Mouse (Mus musculus): ENCODE results near the gene Acsl1. TPM values are rescaled to one million over a fixed set of nuclear protein-coding genes. Genes with fewer than 3 reads are reported as not detected.

Acsl1 gene
- polyA plus RNA-seq, 1 experiment from 2014 or later, result 15.7 TPM

- WGBS, result 75% methylated on average over 14 of the region's 14 CpGs
These were observed 37.9 kb downstream of the Acsl1 start for GRCm38 (mm10) chr8:46508488-46509395.

GRCm38 (mm10) chr8:46509474-46509873 is 38.6 kb downstream of the Acsl1 start:
- ATAC-seq (ENCODE audit: insufficient read depth), result no peak
- 91% methylated on average over 3 of the region's 3 CpGs for WGBS

More at GRCm38 (mm10) chr8:46508488-46509395, 37.9 kb downstream of the Acsl1 start:
- Histone ChIP-seq H3K4me1 (ENCODE audit: insufficient read depth) (0 out of 2 replicates have a peak, but pooled peaks cover 3% of the 10 kb centered on the region), H3K27me3 (ENCODE audit: insufficient read depth, low read length) (no peaks in the 10 kb centered on the region), H3K9ac (no peak overlapping the region), H3K4me3 (ENCODE audit: low read depth, low read length) (no peak overlapping the region), H3K27ac (ENCODE audit: low read depth) (no peak overlapping the region), H3K4me2 (no peak overlapping the region), H3K36me3 (ENCODE audit: insufficient read depth) (no peaks in the 10 kb centered on the region), H3K9me3 (ENCODE audit: low read depth, low read length) (no peaks in the 10 kb centered on the region)
- DNase-seq, result no peak
- ATAC-seq (ENCODE audit: insufficient read depth), result no peak
- TF ChIP-seq CTCF (IDR thresholded peaks at IDR 0.05; ENCODE audit: low read depth), result no peak

GRCm38 (mm10) chr8:46511336-46511735 is 40.5 kb downstream of the Acsl1 start:
- Histone ChIP-seq H3K9me3 (ENCODE audit: low read depth, low read length) (no peaks in the 10 kb centered on the region), H3K4me1 (ENCODE audit: insufficient read depth) (no peaks in the 10 kb centered on the region), H3K27ac (ENCODE audit: low read depth) (no peak overlapping the region), H3K9ac (no peak overlapping the region), H3K4me2 (no peak overlapping the region), H3K27me3 (ENCODE audit: insufficient read depth, low read length) (no peaks in the 10 kb centered on the region), H3K4me3 (ENCODE audit: low read depth, low read length) (no peak overlapping the region), H3K36me3 (ENCODE audit: insufficient read depth) (no peaks in the 10 kb centered on the region)
- WGBS, result 78% methylated on average over 9 of the region's 9 CpGs
- no peak for DNase-seq
- TF ChIP-seq CTCF (IDR thresholded peaks at IDR 0.05; ENCODE audit: low read depth), result no peak
- no peak for ATAC-seq (ENCODE audit: insufficient read depth)

More at GRCm38 (mm10) chr8:46509474-46509873, 38.6 kb downstream of the Acsl1 start:
- no peak overlapping the region for H3K4me3 ChIP-seq (ENCODE audit: low read depth, low read length)
- H3K9ac ChIP-seq, result no peak overlapping the region
- no peaks in the 10 kb centered on the region for H3K36me3 ChIP-seq (ENCODE audit: insufficient read depth)
- H3K27me3 ChIP-seq (ENCODE audit: insufficient read depth, low read length), result no peaks in the 10 kb centered on the region
- H3K4me2 ChIP-seq, result no peak overlapping the region
- no peak for TF ChIP-seq CTCF (IDR thresholded peaks at IDR 0.05; ENCODE audit: low read depth)
- H3K27ac ChIP-seq (ENCODE audit: low read depth), result no peak overlapping the region
- no peak for DNase-seq
- H3K9me3 ChIP-seq (ENCODE audit: low read depth, low read length), result no peaks in the 10 kb centered on the region
- H3K4me1 ChIP-seq (ENCODE audit: insufficient read depth), result 0 out of 2 replicates have a peak, but pooled peaks cover 2% of the 10 kb centered on the region

GRCm38 (mm10) chr8:46512538-46512937 is 41.7 kb downstream of the Acsl1 start:
- Histone ChIP-seq H3K27ac (ENCODE audit: low read depth) (no peak overlapping the region), H3K36me3 (ENCODE audit: insufficient read depth) (no peaks in the 10 kb centered on the region), H3K4me2 (no peak overlapping the region), H3K27me3 (ENCODE audit: insufficient read depth, low read length) (no peaks in the 10 kb centered on the region), H3K4me1 (ENCODE audit: insufficient read depth) (no peaks in the 10 kb centered on the region), H3K9ac (no peak overlapping the region), H3K9me3 (ENCODE audit: low read depth, low read length) (no peaks in the 10 kb centered on the region), H3K4me3 (ENCODE audit: low read depth, low read length) (no peak overlapping the region)
- TF ChIP-seq CTCF (IDR thresholded peaks at IDR 0.05; ENCODE audit: low read depth), result no peak
- DNase-seq, result peak; percentile 38
- 28% methylated on average over 8 of the region's 8 CpGs for WGBS
- peak; percentile 41; the same call in 1 of the 2 replicates for ATAC-seq (ENCODE audit: insufficient read depth)

DNA sequence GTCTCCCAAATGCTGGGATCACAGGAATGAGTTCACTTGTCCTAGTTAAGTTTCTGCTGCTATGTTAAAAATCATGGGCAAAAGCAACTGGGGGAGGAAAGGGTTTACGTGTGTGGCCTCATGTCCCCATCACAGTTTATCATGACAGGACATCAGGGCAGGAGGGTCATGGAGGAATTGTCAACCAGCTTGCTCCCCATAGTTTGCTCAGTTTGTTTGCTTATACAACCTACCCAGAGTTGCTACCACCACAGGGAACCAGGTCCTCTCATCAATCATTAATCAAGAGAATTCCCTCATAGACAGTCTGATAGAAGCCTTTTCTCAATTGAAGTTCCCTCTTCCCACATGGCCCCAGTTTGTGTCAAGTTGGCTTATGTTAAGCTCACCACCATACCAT is 43.2 kb downstream of the Acsl1 start:
- WGBS, result 72% methylated on average over 1 of the region's 1 CpGs
- Histone ChIP-seq H3K36me3 (ENCODE audit: insufficient read depth) (no peaks in the 10 kb centered on the region), H3K9me3 (ENCODE audit: low read depth, low read length) (no peaks in the 10 kb centered on the region), H3K27me3 (ENCODE audit: insufficient read depth, low read length) (no peaks in the 10 kb centered on the region), H3K4me3 (ENCODE audit: low read depth, low read length) (no peak overlapping the region), H3K27ac (ENCODE audit: low read depth) (no peak overlapping the region), H3K4me1 (ENCODE audit: insufficient read depth) (no peaks in the 10 kb centered on the region), H3K4me2 (no peak overlapping the region), H3K9ac (no peak overlapping the region)
- ATAC-seq (ENCODE audit: insufficient read depth) (no peak), DNase-seq (no peak)
- TF ChIP-seq CTCF (IDR thresholded peaks at IDR 0.05; ENCODE audit: low read depth), result no peak

- DNase-seq (no peak), ATAC-seq (ENCODE audit: insufficient read depth) (no peak)
- WGBS, result 83% methylated on average over 6 of the region's 6 CpGs
- Histone ChIP-seq H3K27me3 (ENCODE audit: insufficient read depth, low read length) (no peaks in the 10 kb centered on the region), H3K4me1 (ENCODE audit: insufficient read depth) (no peaks in the 10 kb centered on the region), H3K9me3 (ENCODE audit: low read depth, low read length) (no peaks in the 10 kb centered on the region), H3K4me3 (ENCODE audit: low read depth, low read length) (no peak overlapping the region), H3K27ac (ENCODE audit: low read depth) (no peak overlapping the region), H3K4me2 (no peak overlapping the region), H3K36me3 (ENCODE audit: insufficient read depth) (no peaks in the 10 kb centered on the region), H3K9ac (no peak overlapping the region)
- no peak for TF ChIP-seq CTCF (IDR thresholded peaks at IDR 0.05; ENCODE audit: low read depth)
These were observed 49.8 kb downstream of the Acsl1 start for GRCm38 (mm10) chr8:46520667-46521066.

DNA sequence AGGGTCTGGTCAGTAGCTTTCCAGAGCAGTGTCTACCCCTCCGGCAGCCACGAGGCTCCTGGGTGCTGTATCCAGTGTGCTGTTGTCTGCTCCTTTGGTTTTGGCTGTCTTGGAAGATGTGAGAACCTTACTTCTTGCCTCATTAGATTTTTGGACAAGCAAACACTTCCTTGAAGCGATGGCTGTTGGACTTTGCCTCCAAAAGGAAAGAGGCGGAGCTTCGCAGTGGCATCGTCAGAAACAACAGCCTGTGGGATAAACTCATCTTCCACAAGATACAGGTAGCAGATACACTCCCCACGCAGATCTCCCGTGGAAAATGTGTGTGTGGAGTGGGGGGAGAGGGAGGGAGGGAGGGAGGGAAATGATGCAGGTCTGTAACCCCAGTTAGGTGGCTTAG is 55.3 kb downstream of the Acsl1 start:
- ATAC-seq (ENCODE audit: insufficient read depth) (no peak), DNase-seq (no peak)
- Histone ChIP-seq H3K4me1 (ENCODE audit: insufficient read depth) (no peaks in the 10 kb centered on the region), H3K36me3 (ENCODE audit: insufficient read depth) (no peaks in the 10 kb centered on the region), H3K9me3 (ENCODE audit: low read depth, low read length) (no peaks in the 10 kb centered on the region), H3K9ac (no peak overlapping the region), H3K4me2 (no peak overlapping the region), H3K4me3 (ENCODE audit: low read depth, low read length) (no peak overlapping the region), H3K27ac (ENCODE audit: low read depth) (no peak overlapping the region), H3K27me3 (ENCODE audit: insufficient read depth, low read length) (no peaks in the 10 kb centered on the region)
- no peak for TF ChIP-seq CTCF (IDR thresholded peaks at IDR 0.05; ENCODE audit: low read depth)
- WGBS, result 85% methylated on average over 8 of the region's 8 CpGs

Measured in lung, embryonic 14.5 days (tissue).